Mouse (Mus musculus) adrenal gland, postnatal 4 days (tissue): Measurements from ENCODE around the gene Cmss1. TPM values are rescaled to one million over a fixed set of nuclear protein-coding genes. Genes with fewer than 3 reads are reported as not detected.
A peak's percentile ranks its signal among the peaks of the same experiment; 100 is the strongest.
"Not testable (repeated sequence)": the region's sequence is repeated elsewhere in the genome, so short reads cannot be mapped to it uniquely, and the experiment has no call there.

Experiments used
- DNase-seq, 2 experiments: peaks; one replicate each; pipeline ENCODE4 v3.0.0; 2021 to 2022; ENCODE audit warnings: low spot score in 2 of 2, mixed read lengths in 2 of 2
- total RNA-seq, 2 experiments: library from RNA; stranded (reverse); gene quantifications; 2 replicates each; pipeline ENCODE4 v1.2.3; 2021

The Cmss1 gene
- total RNA-seq, 2 experiments from 2014 or later, result 22.8 to 24.4 TPM

- no peak for DNase-seq
Observed at GRCm38 (mm10) chr16:57397845-57398244, 208.8 kb downstream of the Cmss1 start.

GRCm38 (mm10) chr16:57396249-57396648 lies 210.4 kb downstream of the Cmss1 start:
- no peak for DNase-seq

DNA sequence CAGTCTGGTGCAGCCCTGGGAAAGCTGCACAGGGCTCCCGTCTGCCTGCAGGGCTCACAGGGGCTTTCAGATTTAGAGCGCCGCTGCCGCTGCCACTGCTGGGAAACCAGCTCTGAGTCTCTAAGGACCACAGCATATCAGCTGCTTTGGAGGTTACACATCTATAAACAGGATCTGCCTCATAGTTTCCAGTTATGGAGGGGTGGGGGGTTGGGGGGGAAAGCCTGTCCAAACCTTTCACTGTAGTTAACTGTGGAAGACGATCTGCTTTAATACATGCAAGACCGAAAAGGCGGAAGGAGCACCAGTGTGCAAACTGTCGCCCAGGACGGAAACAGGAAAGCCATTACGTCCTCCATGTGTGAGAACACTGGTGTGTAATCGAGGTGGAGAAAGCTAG lies 213.5 kb downstream of the Cmss1 start:
- no peak for DNase-seq

GRCm38 (mm10) chr16:57392461-57392860 lies 214.2 kb downstream of the Cmss1 start:
- DNase-seq, result no peak

DNA sequence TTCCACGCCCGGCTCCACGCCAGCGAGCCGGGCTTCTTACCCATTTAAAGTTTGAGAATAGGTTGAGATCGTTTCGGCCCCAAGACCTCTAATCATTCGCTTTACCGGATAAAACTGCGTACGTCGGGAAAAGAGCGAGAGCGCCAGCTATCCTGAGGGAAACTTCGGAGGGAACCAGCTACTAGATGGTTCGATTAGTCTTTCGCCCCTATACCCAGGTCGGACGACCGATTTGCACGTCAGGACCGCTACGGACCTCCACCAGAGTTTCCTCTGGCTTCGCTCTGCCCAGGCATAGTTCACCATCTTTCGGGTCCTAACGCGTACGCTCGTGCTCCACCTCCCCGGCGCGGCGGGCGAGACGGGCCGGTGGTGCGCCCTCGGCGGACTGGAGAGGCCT lies 215.5 kb downstream of the Cmss1 start:
- DNase-seq, result not testable (repeated sequence)

DNA sequence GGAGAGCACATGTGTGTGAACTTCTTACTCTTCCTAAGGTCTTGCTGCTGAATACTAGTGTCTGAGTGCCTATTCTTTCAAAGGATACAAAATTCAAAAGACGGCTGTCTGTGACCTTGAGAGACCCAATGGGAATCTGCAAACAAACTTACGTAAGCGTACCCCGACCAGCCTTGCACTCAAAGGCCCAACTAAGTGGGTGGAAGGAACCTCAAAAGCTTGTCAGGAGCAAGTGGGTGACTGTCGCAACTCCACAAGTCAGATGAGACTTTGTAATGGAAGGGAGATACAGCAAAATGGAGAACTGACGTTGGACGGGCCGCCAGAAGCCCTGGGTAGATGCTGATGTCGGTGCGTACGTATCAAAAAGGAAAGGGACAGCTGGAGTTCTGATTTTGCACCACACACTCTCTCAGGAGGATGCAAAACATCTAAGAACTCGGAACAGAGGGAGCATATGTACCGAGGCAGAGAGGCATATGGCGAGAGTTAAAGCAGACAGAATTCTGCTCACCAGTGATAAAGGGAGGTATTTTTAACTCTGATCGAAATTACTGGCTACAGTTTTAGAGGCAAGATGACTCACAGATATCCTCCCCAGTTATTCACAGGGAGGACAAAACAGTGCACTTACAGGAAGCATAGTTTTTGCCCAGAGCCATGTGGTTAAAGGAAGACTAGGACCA lies 217.0 kb downstream of the Cmss1 start:
- no peak for DNase-seq

DNA sequence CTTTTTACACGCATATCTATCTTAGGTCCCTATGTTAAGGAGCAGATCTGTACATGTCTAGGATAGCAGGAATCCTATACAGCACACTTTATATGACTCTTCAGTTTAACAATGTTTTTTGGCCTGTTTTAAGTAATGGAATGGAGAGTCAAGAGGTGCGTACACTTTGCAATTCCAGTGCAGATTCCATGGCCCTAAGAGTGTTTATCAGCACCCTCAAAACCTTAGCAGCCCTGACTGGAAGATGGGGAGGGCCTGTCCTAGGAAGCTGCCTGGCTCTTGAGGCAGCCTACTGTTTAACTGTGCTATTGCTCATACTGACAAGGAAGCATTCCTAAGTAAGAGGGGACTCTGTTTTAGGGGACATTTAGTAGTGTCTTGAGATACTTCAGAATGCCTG lies 222.4 kb downstream of the Cmss1 start:
- no peak for DNase-seq

DNA sequence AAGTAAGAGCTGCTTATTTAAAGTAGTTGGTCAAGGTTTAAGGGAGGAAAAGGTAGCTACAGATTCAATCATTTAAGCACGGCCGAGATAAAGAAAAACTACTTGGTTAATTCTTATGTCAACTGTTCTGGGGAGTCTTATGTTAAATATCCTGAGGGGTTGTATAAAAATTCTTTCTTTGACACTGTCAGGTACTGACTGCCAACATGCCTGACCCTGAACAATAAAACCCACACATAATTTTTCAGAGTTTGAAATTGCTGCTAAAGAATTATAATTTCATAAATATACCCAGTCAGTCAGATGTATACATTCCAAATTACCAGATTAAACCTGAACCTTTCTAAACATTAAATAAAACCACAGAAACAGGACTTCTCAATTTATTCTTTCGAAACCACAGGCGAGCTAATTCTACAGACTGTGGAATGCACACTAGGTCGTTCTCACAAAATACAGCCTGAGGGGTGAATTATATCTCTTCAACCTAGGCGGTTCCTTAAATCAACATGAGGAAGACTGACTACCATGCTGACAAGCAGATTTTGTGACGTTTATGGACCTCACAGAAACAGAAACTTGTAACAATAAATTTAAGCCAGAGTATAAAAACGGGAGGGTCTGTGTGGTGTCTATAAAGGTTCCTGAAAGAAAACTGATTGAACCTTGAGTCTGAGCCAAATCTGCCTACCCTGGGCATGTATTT lies 223.2 kb downstream of the Cmss1 start:
- no peak for DNase-seq

- no peak for DNase-seq
Observed at GRCm38 (mm10) chr16:57378631-57379330, 227.9 kb downstream of the Cmss1 start.

- DNase-seq, result no peak
Observed at GRCm38 (mm10) chr16:57375248-57375837, 231.3 kb downstream of the Cmss1 start.

DNA sequence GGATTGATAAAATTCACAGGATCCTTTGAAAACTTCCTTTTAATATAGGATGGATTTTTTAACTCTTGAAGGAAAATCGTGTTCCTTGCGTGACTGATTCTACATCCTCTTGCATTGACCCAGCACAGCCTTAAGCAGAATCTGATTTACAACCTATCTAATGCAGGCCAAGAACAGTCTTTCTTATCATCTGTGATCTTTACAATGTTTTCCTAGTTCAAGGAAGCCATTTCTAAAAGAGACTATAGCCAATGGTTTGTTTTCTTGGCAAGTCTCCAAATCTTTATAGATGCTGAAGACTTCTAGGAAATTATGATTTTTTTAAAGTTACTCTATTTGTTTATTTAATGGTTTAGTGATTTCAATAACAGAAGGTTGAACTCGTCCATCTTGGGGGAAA lies 234.5 kb downstream of the Cmss1 start:
- DNase-seq, result no peak

DNA sequence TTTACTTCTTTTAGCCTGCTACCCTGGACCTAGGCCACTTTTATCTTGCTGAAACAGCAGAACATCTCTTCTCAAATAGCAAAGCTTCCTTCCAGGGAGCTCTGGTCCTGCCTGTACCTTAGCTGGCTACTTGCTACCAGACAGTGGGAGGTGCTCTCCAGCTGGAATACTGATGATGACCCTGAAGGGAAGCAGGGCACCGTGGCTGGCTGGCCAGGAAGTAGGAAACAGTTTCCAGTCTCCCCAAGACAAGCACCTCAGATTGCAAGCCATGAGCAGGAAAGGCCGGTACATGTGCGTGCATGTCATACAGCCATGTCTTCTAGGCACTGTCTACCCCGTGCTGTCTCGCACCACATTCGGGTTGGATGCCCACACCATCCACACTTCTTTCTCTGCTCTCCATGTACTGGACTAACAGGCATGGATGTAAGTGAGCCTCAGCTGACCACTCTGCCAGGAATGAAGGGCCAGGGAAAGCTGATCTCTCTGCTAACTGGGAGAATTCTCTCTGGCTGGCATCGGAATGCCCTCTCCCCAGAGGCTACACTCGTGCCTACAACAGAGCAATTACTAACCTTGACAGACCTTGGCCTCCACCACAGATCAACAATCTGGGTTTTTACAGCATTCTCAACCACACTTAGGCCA lies 236.7 kb downstream of the Cmss1 start:
- DNase-seq, result no peak

- DNase-seq, result no peak
Observed at GRCm38 (mm10) chr16:57366941-57367694, 239.5 kb downstream of the Cmss1 start.

DNA sequence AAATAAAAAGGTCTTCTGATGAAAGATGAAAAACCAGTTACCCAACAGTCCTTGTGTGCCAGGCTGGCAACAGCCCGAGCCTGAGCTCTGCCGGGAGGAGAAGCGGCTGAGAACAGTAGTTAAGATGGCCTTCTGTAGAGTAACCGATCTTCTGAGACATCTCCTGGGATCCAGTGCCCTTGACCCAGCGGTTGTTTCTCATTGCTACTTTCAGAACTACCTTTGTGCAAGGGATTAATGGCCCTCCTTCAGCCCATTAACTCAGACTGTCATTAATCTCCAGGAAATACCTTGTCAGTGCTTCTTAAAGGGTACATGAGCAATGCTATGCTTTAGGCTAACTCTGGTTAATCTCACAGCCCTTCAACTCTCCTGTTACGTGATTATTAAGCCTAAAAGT lies 240.5 kb downstream of the Cmss1 start:
- DNase-seq, result no peak

- DNase-seq, result no peak
Observed at GRCm38 (mm10) chr16:57364498-57364897, 242.2 kb downstream of the Cmss1 start.

GRCm38 (mm10) chr16:57362679-57363401 lies 243.8 kb downstream of the Cmss1 start:
- DNase-seq, result peak; percentile 15 to 30

DNA sequence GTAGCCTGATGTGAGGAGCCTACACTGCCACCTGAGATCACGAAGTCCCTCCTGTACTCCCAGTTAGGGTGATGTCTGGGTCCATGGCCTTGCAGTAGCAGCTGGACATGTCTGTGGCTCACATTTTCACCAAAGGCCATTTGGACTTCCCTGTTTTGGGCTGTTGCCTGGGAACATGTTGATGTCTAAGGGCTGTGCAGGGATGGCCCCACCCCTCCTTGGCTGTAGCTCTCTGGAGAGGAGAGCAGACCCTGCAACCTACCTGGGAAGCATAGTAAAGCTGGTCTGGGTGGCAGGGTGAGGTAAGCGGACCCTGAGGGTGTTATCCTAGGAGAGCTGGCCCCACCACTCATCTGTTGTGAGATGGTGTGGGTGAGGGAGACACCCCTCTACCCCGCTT lies 245.9 kb downstream of the Cmss1 start:
- DNase-seq, result no peak

- no peak for DNase-seq
Observed at GRCm38 (mm10) chr16:57359251-57359650, 247.4 kb downstream of the Cmss1 start.

DNA sequence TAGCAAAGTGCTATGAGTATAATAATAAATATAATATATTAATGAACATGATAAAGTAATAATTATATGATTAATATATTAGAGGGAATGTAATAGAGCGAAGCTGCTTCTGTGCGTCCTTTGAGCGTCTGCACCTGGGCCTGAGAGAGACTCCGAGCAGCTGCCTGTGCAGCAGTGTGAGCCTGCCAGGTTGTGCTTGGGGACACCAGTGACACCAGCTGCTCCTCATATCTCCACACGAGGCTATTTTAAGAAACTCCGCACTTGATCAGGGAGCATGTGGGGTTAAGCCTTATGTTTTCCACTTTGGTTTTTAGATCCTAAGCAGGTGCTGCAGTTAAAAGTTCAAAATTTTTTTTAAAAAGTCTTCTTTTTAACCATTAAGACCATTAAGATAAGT lies 249.7 kb downstream of the Cmss1 start:
- no peak for DNase-seq

DNA sequence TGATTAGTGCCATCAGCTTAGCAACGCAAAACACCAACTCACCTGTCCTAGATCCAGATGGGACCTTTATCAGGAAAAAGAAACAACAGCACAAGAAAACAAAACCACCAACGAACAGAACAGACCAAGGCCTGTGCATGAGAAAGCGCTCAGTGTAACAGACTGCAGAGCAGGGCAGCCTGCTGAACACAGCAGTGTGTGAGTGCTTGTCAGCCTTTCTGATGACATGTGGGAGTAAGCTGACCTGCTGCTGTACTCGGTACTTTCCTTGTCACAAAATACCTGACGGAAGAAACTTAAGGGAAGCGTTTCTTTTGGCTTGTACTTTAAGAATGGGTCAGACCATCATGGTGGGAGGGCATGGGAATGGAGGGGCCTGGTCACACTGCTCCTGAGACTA lies 250.2 kb downstream of the Cmss1 start:
- no peak for DNase-seq
